Mouse (Mus musculus): ENCODE data around the gene Gm8024. TPM values are rescaled to one million over a fixed set of nuclear protein-coding genes. Genes with fewer than 3 reads are reported as not detected.
"Not testable (repeated sequence)": the region's sequence is repeated elsewhere in the genome, so short reads cannot be mapped to it uniquely, and the experiment has no call there.

Gm8024 gene
- not detected for total RNA-seq (2021)

DNA sequence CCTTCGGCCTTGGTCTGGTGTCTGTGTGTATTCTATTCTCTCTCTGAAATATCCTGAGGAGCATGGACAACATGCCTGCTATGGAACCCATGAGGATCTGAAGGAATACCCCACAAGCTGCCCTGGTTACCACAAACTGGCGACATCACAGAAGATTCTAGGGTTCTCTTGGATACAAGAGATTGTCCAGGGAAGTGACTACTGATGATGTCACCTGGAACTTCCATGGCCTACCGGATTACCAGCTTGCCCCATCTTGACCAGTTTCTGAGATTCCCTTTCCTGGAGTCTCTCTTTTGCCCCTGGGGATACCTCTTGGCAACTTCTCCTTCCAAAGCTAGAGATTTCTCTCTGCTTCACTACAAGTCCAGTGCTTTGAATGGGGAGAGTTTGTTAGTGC lies at the start of gene Gm8024:
Gm8024 (minus strand) TSS at position 101 of the 400 bp plus-strand sequence.
- DNase-seq: not testable (repeated sequence)

DNA sequence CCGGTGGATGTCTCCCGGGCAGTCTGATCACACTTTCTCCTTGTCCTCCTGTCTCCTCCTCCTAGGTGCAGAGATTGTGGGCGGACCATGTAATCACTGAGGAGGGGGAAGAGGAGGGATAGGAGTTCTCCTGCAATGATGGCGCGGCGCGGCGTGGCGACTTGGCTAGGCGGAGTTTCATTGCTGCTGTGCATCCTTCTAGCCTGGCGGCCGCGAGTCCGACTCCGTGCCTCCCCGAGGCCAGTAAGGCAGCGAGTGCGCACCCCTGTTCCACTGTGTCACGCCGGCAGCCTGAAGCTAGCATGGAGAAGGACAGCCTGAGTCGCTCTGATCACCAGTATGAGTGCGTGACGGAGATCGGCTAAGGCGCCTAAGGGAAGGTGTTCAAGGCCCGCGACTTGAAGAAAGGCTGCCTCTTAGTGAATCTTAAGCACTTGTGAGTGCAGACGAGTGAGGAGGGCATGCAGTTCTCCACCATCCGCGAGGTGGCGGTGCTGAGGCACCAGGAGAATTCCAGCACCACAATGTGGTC lies 19.2 kb upstream of the Gm8024 start:
- DNase-seq: peak; percentile 27 to 51

DNA sequence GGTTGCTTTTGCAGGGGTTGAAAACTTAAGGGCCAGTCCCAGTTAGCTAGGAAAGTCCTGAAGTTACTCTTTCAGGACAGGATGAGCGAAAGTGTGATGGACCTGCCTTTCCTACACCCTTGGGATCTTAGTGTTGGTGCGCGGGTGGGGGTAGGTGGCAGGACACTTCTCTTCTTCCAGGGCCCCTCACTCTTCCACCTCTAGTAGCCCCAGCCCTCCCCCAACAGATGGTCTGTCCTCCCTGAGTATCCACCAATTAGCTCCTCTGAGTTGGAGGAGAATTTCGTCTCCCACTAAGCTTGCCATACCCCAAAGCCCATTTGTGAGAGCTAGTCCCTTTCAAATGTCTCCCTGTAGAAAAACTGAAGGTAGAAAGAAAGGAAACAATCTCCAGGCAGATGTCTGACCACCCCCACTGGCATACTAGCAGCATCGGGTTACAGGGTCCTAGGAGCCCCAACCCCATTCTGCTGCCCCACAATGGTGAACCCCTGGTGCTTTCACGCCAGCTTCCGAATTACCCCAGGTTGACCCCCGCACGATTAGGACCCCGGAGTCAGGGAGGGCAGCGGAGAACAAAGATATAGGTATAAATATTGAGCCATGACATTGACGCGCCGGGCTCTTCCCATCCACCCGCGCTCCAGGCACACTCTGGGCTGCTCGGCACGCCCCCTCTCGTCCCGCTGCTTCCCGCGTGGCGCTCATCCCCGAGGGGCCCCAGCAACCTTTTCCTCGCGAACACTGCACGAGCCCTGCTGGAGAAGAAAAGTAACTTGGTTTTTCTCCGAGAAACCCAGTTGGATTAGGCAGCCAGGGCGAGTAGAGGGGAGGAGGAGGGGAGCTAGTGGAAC lies 18.5 kb upstream of the Gm8024 start:
- DNase-seq: not testable (repeated sequence)

DNA sequence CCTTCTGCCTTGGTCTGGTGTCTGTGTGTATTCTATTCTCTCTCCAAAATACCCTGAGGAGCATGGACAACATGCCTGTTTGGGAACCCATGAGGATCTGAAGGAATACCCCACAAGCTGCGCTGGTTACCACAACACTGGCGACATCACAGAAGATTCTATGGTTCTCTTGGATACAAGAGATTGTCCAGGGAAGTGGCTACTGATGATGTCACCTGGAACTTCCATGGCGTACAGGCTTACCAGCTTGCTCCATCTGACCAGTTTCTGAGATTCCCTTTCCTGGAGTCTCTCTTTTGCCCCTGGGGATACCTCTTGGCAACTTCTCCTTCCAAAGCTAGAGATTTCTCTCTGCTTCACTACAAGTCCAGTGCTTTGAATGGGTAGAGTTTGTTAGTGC lies 21.8 kb downstream of the Gm8024 start, which contains the start of gene Gm8020:
Gm8020 (minus strand) TSS at position 101 of the 400 bp plus-strand sequence.
- not testable (repeated sequence) for DNase-seq

Other genes with a start within 250 kb of the Gm8024 start
- not detected for gene Gm9611, start 226.9 kb downstream of the Gm8024 start, total RNA-seq (2021)
- gene Gm7995, start 214.1 kb downstream of the Gm8024 start, total RNA-seq (2021): not detected
- not detected for gene Gm8005, start 84.6 kb downstream of the Gm8024 start, total RNA-seq (2021)
- not detected for gene Gm8011, start 60.4 kb downstream of the Gm8024 start, total RNA-seq (2021)
- gene Gm8020, start 21.9 kb downstream of the Gm8024 start, total RNA-seq (2021): not detected
- not detected for gene Gm17124, start 75.6 kb upstream of the Gm8024 start, total RNA-seq (2021)
- gene Gm3633, start 117.6 kb upstream of the Gm8024 start, total RNA-seq (2021): not detected
- gene Gm10378, start 131.7 kb upstream of the Gm8024 start, total RNA-seq (2021): not detected
- not detected for gene Gm3015, start 244.5 kb upstream of the Gm8024 start, total RNA-seq (2021)

Measured in layer of hippocampus, postnatal 36 days (tissue).